Mouse (Mus musculus) cerebellum, postnatal 10 days (tissue): Measurements from ENCODE around the gene Ap1s1.

ENCODE experiments used
- DNase-seq, 2 experiments: peaks; one replicate each; pipeline ENCODE4 v3.0.0; 2021; ENCODE audit warnings: mixed read lengths in 2 of 2

Ap1s1 gene

DNA sequence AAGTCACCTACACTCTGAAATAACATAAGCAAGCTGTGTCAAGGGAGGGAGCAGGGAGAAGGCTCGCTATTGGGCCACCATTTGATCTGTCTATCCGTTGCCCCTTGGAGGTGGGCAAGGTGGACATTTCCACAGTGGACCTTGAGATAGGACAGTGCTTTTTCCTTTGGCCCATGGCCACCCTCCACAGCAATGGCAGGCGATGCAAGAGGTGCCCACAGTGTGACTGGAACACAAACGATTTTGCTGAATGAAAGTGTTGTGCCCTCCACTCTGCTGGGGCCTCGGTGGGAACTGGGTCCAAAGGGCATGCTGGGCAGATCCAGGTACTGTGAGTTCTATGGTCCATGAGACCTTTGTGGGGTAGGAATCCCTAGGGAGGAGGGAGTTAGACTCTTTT is 16.7 kb upstream of the Ap1s1 start:
- DNase-seq: no peak

GRCm38 (mm10) chr5:137061809-137062481 is 16.0 kb upstream of the Ap1s1 start:
- peak; percentile 73 to 74 for DNase-seq

DNA sequence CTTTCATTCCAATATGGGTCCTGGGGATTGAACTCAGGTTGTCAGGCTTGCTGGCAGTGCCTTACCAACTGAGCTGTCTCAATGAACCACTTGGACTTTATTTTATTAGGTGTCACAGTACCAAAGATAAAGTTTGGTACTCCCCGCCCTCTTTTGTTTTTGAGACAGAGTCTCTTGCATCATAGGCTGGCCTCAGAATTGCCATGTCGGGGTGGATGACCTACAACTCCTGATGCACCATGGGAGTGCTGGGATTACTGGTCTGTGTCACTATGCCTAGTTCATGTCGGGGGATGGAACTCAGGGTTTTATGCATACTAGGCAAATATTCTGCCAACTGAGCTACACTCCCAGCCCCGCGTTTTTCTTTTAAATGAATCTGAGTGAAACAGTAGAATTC is 8.9 kb upstream of the Ap1s1 start:
- no peak for DNase-seq

- DNase-seq: no peak
Measured at GRCm38 (mm10) chr5:137054299-137054698, 8.4 kb upstream of the Ap1s1 start.

DNA sequence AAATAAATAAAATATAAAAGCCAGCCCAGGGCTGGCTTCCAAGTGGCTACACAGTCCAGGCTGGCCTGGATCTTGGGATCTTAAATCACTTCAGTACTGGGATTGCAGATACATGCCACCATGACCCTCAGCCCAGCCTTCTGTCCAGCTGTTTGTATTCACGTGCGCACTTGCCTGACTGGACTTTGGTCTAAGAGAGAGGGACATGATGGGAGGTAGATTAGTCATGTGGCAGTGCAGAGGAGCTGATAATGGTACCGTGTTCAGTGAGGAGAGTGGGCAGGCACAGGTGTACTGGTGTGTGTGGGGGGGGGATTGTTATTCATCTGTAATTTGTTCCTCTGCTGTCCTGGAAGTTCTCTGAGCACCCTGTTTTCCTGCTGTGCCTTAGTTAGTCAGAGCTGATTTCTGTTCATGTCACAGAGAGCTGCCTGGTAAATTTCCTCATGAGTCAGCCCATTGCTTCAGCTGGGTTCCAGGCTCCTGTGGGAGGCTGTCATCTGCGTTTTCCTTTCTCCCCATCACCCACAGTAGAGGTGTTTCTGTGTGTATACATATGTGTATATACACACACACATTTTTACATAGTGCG is 6.1 kb upstream of the Ap1s1 start:
- DNase-seq: no peak

GRCm38 (mm10) chr5:137051125-137051524 is 5.2 kb upstream of the Ap1s1 start:
- no peak for DNase-seq

- no peak for DNase-seq
Measured at GRCm38 (mm10) chr5:137046991-137047390, 1.1 kb upstream of the Ap1s1 start.

DNA sequence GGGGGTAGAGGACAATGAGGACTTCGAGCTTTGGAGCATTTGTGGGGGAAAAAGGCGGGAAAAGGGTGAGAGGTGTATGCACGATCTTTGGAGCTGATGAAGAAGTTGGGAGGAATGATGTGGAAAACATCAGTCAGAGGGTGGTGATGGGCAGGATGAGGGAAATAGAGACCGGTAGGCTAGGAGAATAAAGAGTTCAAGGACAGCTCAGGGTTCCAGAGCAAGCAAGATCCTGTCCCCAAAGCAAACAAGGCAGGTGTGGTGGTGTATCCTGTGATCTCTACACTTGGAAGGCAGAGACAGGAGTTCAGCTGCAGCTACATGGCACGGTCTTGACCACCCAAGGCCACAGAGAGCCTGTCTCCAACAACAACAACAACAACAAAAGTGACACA is 386 bp upstream of the Ap1s1 start:
- DNase-seq: no peak

DNA sequence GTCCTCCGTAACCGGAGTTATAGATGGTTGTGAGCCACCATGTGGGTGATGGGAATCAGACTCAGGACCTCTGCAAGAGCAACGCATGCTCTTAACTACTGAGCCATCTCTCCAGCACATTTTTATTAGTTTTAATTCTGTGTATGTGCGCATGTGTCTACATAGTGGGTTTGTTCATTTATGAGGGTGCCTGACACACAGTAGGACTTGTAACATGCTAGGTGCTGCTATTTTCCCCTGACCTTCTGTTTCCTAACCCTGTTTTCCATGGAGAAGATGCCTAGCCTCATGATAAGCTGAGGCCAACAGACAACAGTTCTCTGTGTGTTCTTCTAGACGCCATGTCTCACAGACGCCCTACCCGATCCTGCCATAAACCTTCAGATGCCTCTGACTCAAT is 1.9 kb downstream of the Ap1s1 start:
- DNase-seq: no peak

DNA sequence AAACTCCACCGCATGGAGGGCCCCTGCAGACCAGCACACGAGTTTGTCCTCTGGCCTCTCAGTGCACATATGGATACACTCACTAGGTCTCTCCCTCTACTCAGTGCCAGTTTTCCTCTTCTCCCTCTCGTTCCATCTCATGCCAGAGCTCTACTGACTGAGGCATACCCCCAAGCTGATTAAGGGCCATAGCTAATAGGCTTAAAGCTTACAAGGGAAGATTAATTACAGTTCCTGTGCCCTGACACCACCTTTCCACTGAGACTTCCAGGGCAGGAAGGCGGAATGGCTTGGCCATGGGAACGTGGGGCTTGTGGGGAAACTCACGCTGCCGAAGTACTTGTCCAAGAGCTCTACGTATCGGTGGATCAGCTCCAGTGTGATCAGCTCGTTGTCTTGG is 4.5 kb downstream of the Ap1s1 start:
- no peak for DNase-seq

- no peak for DNase-seq
Measured at GRCm38 (mm10) chr5:137039453-137039852, 6.5 kb downstream of the Ap1s1 start.

- DNase-seq: no peak
Measured at GRCm38 (mm10) chr5:137036211-137036610, 9.7 kb downstream of the Ap1s1 start.

DNA sequence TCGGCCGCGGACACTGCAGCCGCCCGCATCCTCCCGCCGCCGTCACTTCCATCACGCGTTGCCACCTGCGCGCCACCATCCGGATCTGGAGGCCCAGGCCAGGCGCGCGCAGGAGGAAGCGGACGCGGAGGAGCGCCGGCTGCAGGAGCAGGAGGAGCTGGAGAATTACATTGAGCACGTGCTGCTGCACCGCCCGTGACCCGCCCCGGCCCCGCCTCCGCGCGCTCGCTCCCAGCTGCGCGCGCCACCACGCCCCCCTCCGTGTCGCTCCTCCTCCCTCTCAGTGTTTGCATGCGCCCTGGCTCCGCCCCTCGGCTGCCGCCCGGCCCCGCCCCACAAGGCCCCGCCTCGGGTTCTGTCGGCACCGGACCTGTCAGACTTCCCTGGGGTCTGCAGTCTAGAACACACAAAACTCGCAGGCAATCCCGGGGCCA is 13.3 kb downstream of the Ap1s1 start:
- DNase-seq: peak; percentile 93 to 97

DNA sequence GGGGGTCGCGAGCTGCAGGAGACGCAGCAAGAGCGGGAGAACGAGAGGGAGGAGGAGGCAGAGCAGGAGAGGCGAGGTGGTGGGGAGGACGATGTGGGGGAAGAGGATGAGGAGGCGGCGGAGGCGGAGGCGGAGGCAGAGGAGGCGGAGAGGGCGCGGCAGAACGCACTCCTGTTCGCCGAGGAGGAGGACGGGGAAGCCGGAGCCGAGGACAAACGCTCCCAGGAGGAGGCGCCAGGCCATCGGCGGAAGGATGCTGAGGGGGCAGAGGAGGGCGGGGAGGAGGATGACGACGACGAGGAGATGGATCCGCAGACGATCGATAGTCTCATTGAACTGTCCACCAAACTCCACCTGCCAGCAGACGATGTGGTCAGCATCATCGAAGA is 13.9 kb downstream of the Ap1s1 start:
- DNase-seq: peak; percentile 74 to 77

GRCm38 (mm10) chr5:137031076-137032032 is 14.6 kb downstream of the Ap1s1 start:
- peak; percentile 50 to 58 for DNase-seq

GRCm38 (mm10) chr5:137030416-137030810 is 15.5 kb downstream of the Ap1s1 start:
- no peak for DNase-seq

GRCm38 (mm10) chr5:137029643-137030415 is 16.1 kb downstream of the Ap1s1 start:
- peak; percentile 99 for DNase-seq

DNA sequence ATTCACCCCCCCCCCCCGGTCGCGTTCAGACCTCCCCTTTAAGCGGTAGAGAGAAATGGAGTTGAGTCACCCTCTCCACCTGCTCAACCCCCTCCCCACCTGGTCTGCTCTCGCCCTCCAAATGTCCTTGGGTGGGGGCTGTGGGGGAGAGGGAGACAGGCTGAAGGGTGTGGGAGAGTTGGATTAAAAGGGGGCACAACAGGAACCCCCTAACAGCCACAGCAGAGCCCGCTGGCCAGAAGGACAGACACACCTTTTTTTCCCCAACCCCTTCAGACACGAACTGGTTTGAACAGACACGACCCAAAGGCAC is 16.7 kb downstream of the Ap1s1 start:
- DNase-seq: peak in 1 of 2 experiments; percentile 61

DNA sequence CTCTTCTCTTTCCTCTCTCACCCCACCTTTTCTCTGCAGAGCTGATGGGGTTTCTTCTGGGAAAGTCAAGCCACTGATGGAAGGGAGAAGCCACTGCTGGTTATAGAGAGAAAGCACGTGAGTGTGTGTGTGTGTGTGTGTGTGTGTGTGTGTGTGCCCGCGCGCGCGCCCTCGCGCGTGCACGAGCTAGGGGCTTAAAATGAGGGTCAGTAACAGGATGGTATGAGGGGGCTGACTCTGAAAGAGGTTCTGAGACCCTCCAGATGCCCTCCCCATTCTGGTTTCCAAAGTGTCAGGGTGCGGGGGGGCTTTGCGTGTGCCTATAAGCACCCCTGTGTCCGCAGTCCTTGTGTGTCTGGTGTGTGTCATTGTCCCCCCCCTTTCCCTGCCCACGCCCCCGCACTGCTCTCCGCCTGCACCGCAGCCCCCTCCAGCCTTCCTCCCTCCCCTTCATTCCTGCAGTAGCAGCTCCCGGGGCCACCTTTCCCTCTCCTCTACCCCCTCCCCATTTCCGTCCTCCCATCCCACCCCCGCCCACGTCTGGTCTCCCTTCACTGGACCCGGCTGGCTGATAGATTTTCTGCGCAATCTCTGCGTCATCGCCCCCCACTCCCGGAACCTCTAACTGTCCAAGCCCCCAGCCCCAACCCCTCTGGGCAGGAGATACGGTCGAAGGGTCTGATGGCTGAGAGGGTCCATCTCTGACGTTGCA is 17.2 kb downstream of the Ap1s1 start:
- peak; percentile 65 to 67 for DNase-seq

GRCm38 (mm10) chr5:137026092-137026491 is 19.8 kb downstream of the Ap1s1 start, which contains the start of gene Vgf:
TSS of gene Vgf (plus strand) at chr5:137026392.
- DNase-seq: no peak

DNA sequence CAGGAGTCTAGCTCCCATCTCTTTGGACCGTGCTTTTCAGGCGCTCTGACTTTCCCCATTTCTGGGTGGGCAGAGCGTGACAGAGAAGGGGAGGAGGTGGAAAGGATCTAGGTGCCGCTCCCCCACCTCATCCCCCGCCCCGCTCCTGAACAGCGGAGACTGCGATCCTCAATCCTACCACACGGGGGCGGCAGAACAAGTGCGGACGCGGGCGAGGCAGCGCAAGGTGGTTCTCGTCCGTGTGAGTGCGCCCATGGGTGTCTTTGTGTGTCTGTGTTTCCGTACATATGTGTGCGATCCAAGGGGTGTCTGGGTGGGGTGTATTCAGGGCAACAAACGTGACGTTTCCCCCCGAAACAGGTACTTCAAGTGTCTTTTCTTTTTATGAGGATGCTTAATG is 20.8 kb downstream of the Ap1s1 start:
- peak; percentile 95 to 98 for DNase-seq

GRCm38 (mm10) chr5:137024318-137024717 is 21.6 kb downstream of the Ap1s1 start:
- no peak for DNase-seq
